Mouse (Mus musculus): Measurements from ENCODE around the gene Btbd35f20. TPM values are rescaled to one million over a fixed set of nuclear protein-coding genes. Genes with fewer than 3 reads are reported as not detected.
"Not testable (repeated sequence)": the region's sequence is repeated elsewhere in the genome, so short reads cannot be mapped to it uniquely, and the experiment has no call there.

The Btbd35f20 gene
- total RNA-seq (2021) = not detected

- DNase-seq; intact Hi-C loops (cut with DNase I): not testable (repeated sequence)
Observed at GRCm38 (mm10) chrX:4291145-4291544, at the start of gene Btbd35f20. TSS of gene Btbd35f20 (minus strand) at chrX:4291245.

Other genes starting within 250 kb of the Btbd35f20 start
- not detected for gene Btbd35f28, start 94.7 kb downstream of the Btbd35f20 start, total RNA-seq (2021)
- not detected for gene Btbd35f17, start 79.4 kb upstream of the Btbd35f20 start, total RNA-seq (2021)